Mouse (Mus musculus): Measurements from ENCODE around the gene 9030612E09Rik.
A peak's percentile ranks its signal among the peaks of the same experiment; 100 is the strongest.

The 9030612E09Rik gene

GRCm38 (mm10) chr10:43203865-43204264 is 29.4 kb downstream of the 9030612E09Rik start:
- no peak for DNase-seq (ENCODE audit: extremely low spot score)

- peak; percentile 25 for DNase-seq (ENCODE audit: extremely low spot score)
Observed at GRCm38 (mm10) chr10:43211866-43212265, 37.4 kb downstream of the 9030612E09Rik start.

DNA sequence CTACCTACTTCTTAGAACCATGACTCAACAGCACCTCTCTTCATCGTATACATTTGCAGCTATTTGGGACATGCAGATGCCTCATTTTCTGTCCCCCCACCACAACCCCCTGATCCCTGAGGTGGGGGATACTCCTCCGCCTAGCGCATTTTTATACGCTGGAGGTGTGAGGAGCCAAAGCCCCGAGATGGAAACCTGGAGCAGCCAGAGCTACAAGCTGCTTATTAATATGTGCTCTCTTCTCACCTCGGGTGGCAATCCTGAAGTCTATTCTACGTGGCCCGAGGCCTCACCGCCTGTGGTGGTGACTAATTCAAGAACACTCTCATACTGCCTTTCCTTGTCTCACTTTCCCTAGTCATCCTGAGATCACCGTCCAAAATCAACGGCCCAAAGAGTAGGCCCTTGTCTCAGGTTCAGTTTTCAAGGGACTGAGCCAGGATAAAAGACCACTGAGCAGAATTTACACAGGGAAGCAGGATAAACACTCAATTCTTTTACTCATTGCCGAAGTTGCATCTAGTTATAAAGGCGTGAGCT is 42.9 kb downstream of the 9030612E09Rik start:
- no peak for DNase-seq (ENCODE audit: extremely low spot score)

- DNase-seq (ENCODE audit: extremely low spot score) = peak; percentile 17
Observed at GRCm38 (mm10) chr10:43220479-43220878, 46.0 kb downstream of the 9030612E09Rik start.

DNA sequence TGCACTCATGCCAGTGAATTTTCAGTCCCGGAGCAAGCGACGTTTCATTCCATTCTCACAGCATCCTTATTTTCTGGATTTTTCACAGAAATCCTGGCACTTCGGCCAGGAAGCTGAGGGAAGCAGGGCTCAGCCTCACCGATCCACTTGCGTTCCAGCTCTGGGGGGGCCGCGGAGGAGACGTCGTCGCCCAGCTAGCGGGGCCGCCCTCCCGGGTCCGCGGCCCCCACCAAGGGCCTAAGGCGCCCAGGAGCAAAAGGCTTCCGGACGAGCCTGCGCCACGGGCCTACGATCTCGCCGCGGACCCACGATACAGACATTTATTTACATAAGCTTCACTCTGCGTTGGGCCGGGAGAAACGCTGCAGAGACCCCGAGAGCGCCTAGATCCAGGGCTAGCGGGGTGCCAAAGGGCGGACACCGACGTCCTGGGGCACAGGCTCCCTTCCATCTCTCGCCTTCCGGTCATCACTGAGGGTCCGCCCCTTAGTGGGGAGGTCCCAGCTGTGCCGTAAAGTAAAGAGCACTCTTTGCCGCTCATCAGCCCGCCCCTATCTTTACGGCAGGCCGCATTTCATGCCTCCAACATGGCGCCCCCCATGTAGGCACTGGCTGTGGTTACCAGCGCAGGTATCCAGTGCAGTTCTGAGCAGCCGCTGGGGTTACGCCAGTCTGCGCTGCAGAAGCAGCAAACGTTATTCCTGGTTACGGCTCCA is 46.6 kb downstream of the 9030612E09Rik start, which contains the start of gene Pdss2:
Gene Pdss2, plus strand, starts transcription at position 577 of the 716 bp plus-strand sequence.
- DNase-seq (ENCODE audit: extremely low spot score) = peak; percentile 93

- DNase-seq (ENCODE audit: extremely low spot score) = no peak
Observed at GRCm38 (mm10) chr10:43221659-43222058, 47.2 kb downstream of the 9030612E09Rik start.

- no peak for DNase-seq (ENCODE audit: extremely low spot score)
Observed at GRCm38 (mm10) chr10:43223391-43223790, 48.9 kb downstream of the 9030612E09Rik start.

Data from embryo, embryonic 9.5 days (tissue).